Mouse (Mus musculus) megakaryocyte, embryonic 14.5 days (primary cell): ENCODE results near the gene Engase.

Experiments
- FLI1 ChIP-seq: IDR thresholded peaks from 2 replicates; pipeline ENCODE4 v1.6.1; 2012; ENCODE audit warnings: low read length, inconsistent platforms, mixed read lengths
- GATA1 ChIP-seq: IDR thresholded peaks from 3 replicates; pipeline ENCODE4 v1.6.1; 2012; ENCODE audit warnings: mixed read lengths, low read length, inconsistent platforms, borderline replicate concordance

- TF ChIP-seq GATA1: no peak
- no peak for TF ChIP-seq FLI1
Observed at GRCm38 (mm10) chr11:118443201-118443970, 33.2 kb upstream of the Engase start.
